Mouse (Mus musculus) gastrocnemius, postnatal 36 days (tissue): ENCODE results near the gene Syce1. TPM values are rescaled to one million over a fixed set of nuclear protein-coding genes. Genes with fewer than 3 reads are reported as not detected.

Source experiments
- DNase-seq, 2 experiments: peaks; one replicate each; pipeline ENCODE4 v3.0.0; 2022
- intact Hi-C: fragments of 180-260 bp; cut with DNase I; formaldehyde crosslinking; loops from one replicate; pipeline ENCODE4 v1.15.1; 2025
- long read RNA-seq, 2 experiments: library from polyadenylated mRNA; stranded (forward); transcript quantifications; one replicate each; pipeline ENCODE4 v2.0.0; 2021
- total RNA-seq, 2 experiments: library from RNA; stranded (reverse); gene quantifications; 2 replicates each; pipeline ENCODE4 v1.2.3; 2021

Syce1 gene
- total RNA-seq, result not detected
- long read RNA-seq, experiment 1, result 0 reads
- long read RNA-seq, experiment 2, result 0 reads

GRCm38 (mm10) chr7:140787406-140788052, at the start of gene Syce1:
Syce1 (minus strand) TSS chr7:140787852.
- no peak for DNase-seq
- intact Hi-C loops, result no loop called here

GRCm38 (mm10) chr7:140836243-140837115, 48.8 kb upstream of the Syce1 start:
- intact Hi-C loops, result no loop called here
- DNase-seq, result no peak

- intact Hi-C loops, result no loop called here
- DNase-seq, result no peak
Measured at GRCm38 (mm10) chr7:140835758-140836087, 48.1 kb upstream of the Syce1 start.

- intact Hi-C loops, result no loop called here
- DNase-seq, result no peak
Measured at GRCm38 (mm10) chr7:140834968-140835757, 47.5 kb upstream of the Syce1 start, which contains the start of gene Urah. Urah (plus strand) TSS chr7:140835018.

- intact Hi-C loops, result no loop called here
- no peak for DNase-seq
Measured at GRCm38 (mm10) chr7:140833341-140833740, 45.7 kb upstream of the Syce1 start.

- intact Hi-C loops, result no loop called here
- DNase-seq, result no peak
Measured at GRCm38 (mm10) chr7:140831447-140831846, 43.8 kb upstream of the Syce1 start.

- DNase-seq, result no peak
- intact Hi-C loops, result no loop called here
Measured at GRCm38 (mm10) chr7:140828171-140828881, 40.7 kb upstream of the Syce1 start.

GRCm38 (mm10) chr7:140822731-140823130, 35.1 kb upstream of the Syce1 start:
- no peak for DNase-seq
- intact Hi-C loops, result no loop called here

GRCm38 (mm10) chr7:140821653-140822329, 34.1 kb upstream of the Syce1 start, which contains the start of gene Zfp941:
Zfp941 (minus strand) TSS chr7:140822178.
- intact Hi-C loops, result no loop called here
- DNase-seq, result no peak

GRCm38 (mm10) chr7:140821305-140821652, 33.6 kb upstream of the Syce1 start:
- intact Hi-C loops, result no loop called here
- no peak for DNase-seq

- intact Hi-C loops, result no loop called here
- no peak for DNase-seq
Measured at GRCm38 (mm10) chr7:140820173-140820572, 32.5 kb upstream of the Syce1 start.

GRCm38 (mm10) chr7:140812850-140813249, 25.2 kb upstream of the Syce1 start:
- intact Hi-C loops, result no loop called here
- DNase-seq, result no peak

- no peak for DNase-seq
Measured at GRCm38 (mm10) chr7:140811714-140812113, 24.1 kb upstream of the Syce1 start.

GRCm38 (mm10) chr7:140810496-140810895, 22.8 kb upstream of the Syce1 start:
- intact Hi-C loops, result no loop called here
- no peak for DNase-seq

More at GRCm38 (mm10) chr7:140811714-140812113, 24.1 kb upstream of the Syce1 start:
- intact Hi-C loops, result no loop called here

- intact Hi-C loops, result no loop called here
- DNase-seq, result no peak
Measured at GRCm38 (mm10) chr7:140805704-140806103, 18.1 kb upstream of the Syce1 start.

GRCm38 (mm10) chr7:140802629-140803028, 15.0 kb upstream of the Syce1 start:
- intact Hi-C loops, result no loop called here
- no peak for DNase-seq

GRCm38 (mm10) chr7:140798212-140798611, 10.6 kb upstream of the Syce1 start:
- intact Hi-C loops, result no loop called here
- DNase-seq, result no peak

- intact Hi-C loops, result no loop called here
- DNase-seq, result no peak
Measured at GRCm38 (mm10) chr7:140797619-140798018, 10.0 kb upstream of the Syce1 start.

GRCm38 (mm10) chr7:140793541-140793940, 5.9 kb upstream of the Syce1 start:
- DNase-seq, result no peak
- intact Hi-C loops, result no loop called here

GRCm38 (mm10) chr7:140788053-140788435, 392 bp upstream of the Syce1 start:
- intact Hi-C loops, result no loop called here
- no peak for DNase-seq
